Mouse (Mus musculus): ENCODE data around the gene Gm49383.

Gm49383 gene

DNA sequence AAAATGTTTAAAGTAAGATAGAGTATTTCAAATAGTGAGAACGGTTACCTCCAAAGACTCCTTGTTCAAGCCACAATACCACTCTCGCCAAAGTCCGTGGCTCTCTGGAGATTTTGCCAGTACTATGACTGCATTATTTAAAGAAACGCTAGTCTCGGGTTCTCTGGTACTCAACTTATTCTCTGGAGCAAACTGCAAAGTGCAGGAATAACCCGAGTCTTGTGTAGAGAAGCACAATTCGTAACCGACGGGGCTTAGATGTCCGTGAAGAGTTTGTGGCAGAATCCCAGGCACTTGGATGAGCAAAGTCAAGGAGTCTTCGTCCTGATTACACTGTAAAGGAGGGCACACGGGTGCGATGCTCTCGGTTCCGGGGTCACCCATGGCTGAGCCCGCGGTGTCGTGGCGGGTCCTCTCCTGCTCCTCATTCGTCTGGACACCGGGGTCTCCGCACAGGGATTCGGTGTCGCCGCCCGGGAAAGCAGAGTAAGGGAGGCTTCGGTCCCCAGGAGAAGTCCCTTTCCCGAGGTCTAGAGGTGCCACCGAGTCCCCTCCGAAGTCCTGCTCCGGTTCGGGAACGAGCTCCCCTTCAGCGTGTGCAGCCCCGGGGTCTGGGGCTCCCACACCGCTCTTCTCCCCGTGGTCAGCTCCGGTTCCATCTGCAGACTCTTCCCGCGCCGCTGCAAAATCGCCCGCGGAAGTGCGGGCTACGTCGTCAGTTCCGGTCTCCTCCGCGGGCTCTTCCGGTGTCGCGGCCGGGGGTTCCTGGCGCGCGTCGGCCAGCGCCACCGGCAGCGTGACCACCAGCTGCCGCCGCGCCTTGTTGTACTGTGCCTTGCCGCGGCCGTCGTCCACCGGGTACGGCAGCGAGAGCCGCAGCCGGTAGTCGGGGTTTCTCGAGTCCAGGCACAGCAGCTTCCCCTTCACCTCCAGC is at the start of gene Gm49383:
Gene Gm49383, minus strand, starts transcription at position 661 of the 934 bp plus-strand sequence.
- peak; percentile 68 for DNase-seq (ENCODE audit: low spot score)

- peak; percentile 18 for DNase-seq (ENCODE audit: low spot score)
These were observed 45.0 kb upstream of the Gm49383 start for GRCm38 (mm10) chr12:69241771-69242431.

GRCm38 (mm10) chr12:69241405-69241770 is 44.5 kb upstream of the Gm49383 start:
- DNase-seq (ENCODE audit: low spot score), result peak; percentile 7

- no peak for DNase-seq (ENCODE audit: low spot score)
These were observed 44.0 kb upstream of the Gm49383 start, which contains the start of gene Klhdc1 for GRCm38 (mm10) chr12:69240876-69241275. Gene Klhdc1, plus strand, starts transcription at chr12:69241176.

- DNase-seq (ENCODE audit: low spot score), result no peak
These were observed 41.4 kb upstream of the Gm49383 start for GRCm38 (mm10) chr12:69238284-69238683.

DNA sequence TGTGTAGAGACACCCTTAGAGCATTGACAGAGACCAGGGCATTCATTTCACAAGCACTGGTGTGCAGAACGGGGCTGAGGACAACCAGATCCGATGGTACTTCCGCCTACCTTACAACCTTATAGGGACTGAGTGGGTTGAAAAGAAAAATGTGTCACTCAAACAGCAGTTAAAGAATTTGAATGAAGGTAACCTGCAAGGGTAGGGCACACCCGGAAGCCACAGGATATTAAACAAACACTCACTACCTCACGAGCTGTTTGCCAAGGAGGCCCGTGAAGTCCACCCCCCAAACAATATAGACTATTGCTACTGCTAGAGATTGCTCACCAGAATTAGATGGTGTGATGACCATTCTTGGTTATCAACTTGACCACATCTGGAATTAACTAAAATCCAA is 38.9 kb upstream of the Gm49383 start:
- no peak for DNase-seq (ENCODE audit: low spot score)

DNA sequence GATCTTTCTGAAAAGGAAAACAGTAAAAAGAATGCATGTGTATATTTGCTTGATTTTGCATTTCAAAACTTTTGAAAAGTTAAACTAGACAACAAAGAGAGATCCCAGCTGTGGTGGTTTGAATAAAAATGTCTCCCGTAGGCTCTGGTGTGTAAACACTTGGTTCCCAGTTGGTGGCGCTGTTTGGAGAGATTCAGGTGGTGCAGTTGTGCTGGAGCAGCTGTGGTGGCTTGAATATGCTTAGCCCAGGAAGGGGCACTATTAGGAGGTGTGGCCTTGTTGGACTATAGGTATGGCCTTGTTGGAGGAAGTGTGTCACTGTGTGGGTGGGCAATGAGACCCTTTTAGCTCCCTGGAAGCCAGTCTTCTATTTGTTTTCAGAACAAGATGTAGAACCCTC is 32.3 kb upstream of the Gm49383 start:
- DNase-seq (ENCODE audit: low spot score), result peak; percentile 59

GRCm38 (mm10) chr12:69227776-69228466 is 31.0 kb upstream of the Gm49383 start, which contains the start of gene Pole2:
Gene Pole2, minus strand, starts transcription at chr12:69228195.
- DNase-seq (ENCODE audit: low spot score), result peak; percentile 87

DNA sequence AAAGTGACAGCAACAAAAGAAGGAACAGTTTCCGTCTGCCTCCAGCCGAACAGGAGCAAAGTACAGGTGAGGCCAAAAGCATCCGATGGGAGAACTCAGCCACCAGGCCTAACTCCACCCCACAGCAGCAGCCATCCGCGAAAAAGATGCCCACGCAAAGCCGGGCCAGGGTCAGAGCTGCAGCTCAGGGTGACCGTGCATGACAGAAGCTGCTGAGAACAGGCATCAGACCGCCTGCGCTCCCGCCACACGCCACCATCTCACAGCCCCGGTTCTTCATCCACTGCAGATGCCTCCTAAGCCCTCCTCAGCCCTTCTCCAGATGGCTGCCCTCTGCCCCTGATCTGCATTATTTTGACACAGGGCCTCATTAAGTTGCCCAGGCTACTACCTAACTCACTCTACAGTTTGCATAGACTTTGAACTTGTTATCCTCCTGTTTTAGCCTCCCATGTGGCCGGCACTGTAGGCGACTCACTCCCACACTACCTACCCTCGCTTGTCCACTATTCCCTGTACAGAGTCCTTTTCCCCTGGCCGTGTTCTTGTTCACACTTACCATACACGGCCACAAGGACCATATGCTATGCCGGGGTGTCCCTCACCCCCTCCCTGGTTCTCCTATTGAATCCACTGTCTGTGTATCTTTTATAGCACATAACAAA is 23.8 kb upstream of the Gm49383 start:
- no peak for DNase-seq (ENCODE audit: low spot score)

- no peak for DNase-seq (ENCODE audit: low spot score)
These were observed 19.7 kb upstream of the Gm49383 start for GRCm38 (mm10) chr12:69216587-69216986.

- no peak for DNase-seq (ENCODE audit: low spot score)
These were observed 18.3 kb upstream of the Gm49383 start for GRCm38 (mm10) chr12:69215000-69215785.

DNA sequence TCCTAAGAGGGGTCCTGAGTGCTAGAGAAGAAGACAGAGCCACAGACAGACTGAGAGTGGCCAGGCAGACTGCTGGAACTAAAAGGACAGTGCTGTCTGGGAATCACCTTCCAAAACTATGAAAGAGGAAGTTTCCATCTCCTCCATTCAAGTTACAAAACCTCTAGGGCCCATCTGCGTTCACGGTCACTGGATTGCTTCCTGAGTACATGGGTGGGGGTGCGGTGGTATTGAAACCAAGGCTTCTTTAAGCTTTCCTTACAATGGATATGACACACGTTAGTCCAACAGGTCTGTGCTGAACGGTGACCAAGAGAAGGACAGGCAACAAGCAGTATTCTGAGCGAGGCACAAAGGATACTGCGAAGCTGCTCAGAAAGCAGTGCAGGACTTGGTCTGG is 17.5 kb upstream of the Gm49383 start:
- DNase-seq (ENCODE audit: low spot score), result no peak

DNA sequence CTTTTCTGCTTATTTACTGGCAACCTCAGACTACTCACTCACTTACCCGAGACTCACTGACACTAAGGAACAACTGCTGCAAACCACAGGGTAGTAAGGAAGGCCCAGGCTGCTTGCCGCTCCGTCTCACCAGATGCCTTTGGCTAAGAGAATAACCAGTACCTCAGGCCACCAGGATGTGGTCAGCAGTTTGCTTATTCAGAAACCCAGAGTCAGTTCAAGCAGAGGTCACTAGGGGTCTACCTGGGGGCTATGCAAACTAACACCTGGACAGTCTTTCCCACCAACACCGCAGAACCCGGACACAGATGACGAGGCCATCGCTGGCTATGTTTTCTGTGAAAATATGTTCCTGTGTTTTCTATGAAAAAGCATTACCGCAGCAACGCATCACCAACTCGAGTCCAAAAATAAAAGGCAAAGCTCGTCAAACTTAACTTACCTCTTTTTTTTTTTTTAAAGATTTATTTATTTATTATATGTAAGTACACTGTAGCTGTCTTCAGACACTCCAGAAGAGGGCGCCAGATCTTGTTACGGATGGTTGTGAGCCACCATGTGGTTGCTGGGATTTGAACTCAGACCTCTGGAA is 16.4 kb upstream of the Gm49383 start:
- DNase-seq (ENCODE audit: low spot score), result no peak

GRCm38 (mm10) chr12:69211057-69211456 is 14.2 kb upstream of the Gm49383 start:
- DNase-seq (ENCODE audit: low spot score), result no peak

DNA sequence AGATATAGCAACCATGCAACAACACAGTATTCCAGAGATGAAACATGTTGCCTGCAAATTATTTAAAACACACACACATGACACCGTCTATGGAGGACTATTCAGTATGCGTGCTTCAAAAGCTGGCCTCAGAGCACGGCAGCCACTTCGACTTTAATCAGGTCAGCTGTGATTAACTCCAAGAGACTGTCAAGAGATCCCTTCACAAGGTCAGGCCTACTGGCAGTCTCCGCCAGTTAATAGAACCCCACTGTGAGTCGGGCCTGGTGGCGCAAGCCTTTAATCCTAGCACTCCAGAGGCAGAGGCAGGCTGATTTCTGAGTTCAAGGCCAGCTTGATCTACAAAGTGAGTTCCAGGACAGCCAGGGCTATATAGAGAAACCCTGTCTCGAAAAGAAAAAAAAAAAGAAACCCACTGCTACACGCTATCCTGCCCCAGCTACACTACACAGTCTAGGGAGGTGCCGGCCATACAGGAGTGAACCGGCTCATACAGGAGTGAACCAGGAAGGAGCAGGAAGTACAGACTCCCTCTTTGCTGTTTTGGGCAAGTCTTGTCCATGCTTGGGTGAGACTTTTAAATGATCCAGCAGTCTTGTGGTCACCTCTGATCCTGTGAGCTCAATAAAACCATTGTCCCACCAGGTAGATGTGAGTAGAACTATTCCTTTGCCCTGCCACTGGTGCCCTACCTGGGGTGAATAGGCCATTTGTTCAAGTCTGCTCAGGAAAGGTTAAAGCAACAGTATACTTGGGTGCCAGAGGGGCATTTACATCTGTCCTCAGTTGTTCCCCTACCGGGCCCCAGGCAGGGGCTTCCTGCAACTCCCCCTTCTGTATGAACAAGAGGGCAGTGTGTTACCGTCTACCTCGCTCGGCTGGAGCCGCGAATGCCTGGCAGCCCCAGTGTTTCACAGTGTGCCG is 13.4 kb upstream of the Gm49383 start:
- no peak for DNase-seq (ENCODE audit: low spot score)

DNA sequence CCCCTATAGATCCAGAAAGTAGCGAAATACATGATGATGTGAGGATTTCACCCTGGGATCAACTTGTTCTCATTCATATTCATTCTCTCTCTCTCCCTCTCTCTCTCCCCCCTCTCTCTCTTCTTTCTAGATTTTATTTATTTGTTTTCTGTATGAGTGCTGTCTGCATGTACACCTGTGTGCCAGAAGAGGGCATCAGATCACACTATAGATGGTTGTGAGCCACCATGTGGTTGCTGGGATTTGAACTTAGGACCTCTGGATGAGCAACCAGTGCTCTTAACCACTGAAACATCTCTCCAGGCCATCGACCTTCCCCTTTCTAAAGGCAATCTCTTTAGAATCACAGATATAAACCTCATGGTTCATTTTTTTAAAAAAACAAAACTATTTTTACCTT is 11.6 kb upstream of the Gm49383 start:
- no peak for DNase-seq (ENCODE audit: low spot score)

GRCm38 (mm10) chr12:69207926-69208325 is 11.0 kb upstream of the Gm49383 start:
- no peak for DNase-seq (ENCODE audit: low spot score)

GRCm38 (mm10) chr12:69207396-69207795 is 10.5 kb upstream of the Gm49383 start:
- DNase-seq (ENCODE audit: low spot score), result no peak

GRCm38 (mm10) chr12:69204052-69204833 is 7.3 kb upstream of the Gm49383 start, which contains the start of gene Gm49384:
Gene Gm49384, minus strand, starts transcription at chr12:69204267.
- no peak for DNase-seq (ENCODE audit: low spot score)
